Mouse (Mus musculus) myocyte (in vitro differentiated cells): ENCODE results near the gene Igf1r. TPM values are rescaled to one million over a fixed set of nuclear protein-coding genes. Genes with fewer than 3 reads are reported as not detected.

Experiments
- H3K27me3 ChIP-seq: one replicate; pipeline ENCODE4 v1.6.1; 2011; ENCODE audit not compliant: control insufficient read depth, insufficient read depth, insufficient read length
- H3K36me3 ChIP-seq: one replicate; pipeline ENCODE4 v1.6.1; 2011; ENCODE audit not compliant: control insufficient read depth, insufficient read depth
- H3K4me2 ChIP-seq: one replicate; pipeline ENCODE4 v1.6.1; 2011; ENCODE audit warnings: low read depth, control low read depth
- H3K4me3 ChIP-seq: one replicate; pipeline ENCODE4 v1.5.1; 2011; ENCODE audit warnings: mild to moderate bottlenecking, control low read depth, moderate library complexity
- H3K79me2 ChIP-seq: one replicate; pipeline ENCODE4 v1.6.1; 2011; ENCODE audit not compliant: control insufficient read depth, insufficient read depth
- H3ac ChIP-seq: one replicate; pipeline ENCODE4 v1.6.1; 2011; ENCODE audit not compliant: control insufficient read depth, insufficient read length
- CEBPB ChIP-seq: IDR thresholded peaks from 2 replicates; pipeline ENCODE4 v1.6.1; 2011; ENCODE audit warnings: mild to moderate bottlenecking, moderate library complexity; ENCODE audit not compliant: poor library complexity, insufficient read depth, severe bottlenecking
- E2F4 ChIP-seq: IDR thresholded peaks from one replicate; pipeline ENCODE4 v1.6.1; 2011; ENCODE audit warnings: mild to moderate bottlenecking, control low read depth, moderate library complexity; ENCODE audit not compliant: insufficient read depth
- MAX ChIP-seq: IDR thresholded peaks from one replicate; pipeline ENCODE4 v1.6.1; 2011; ENCODE audit warnings: low read depth, mild to moderate bottlenecking, control low read depth
- MYOD1 ChIP-seq, 3 experiments: IDR thresholded peaks; one replicate each; pipeline ENCODE4 v1.6.1; 2011; ENCODE audit warnings: control low read depth in 2 of 3, low read depth in 2 of 3, mild to moderate bottlenecking in 2 of 3, moderate library complexity in 1 of 3; ENCODE audit not compliant: insufficient read length in 2 of 3, control insufficient read depth in 1 of 3
- MYOG ChIP-seq, 3 experiments: IDR thresholded peaks; one replicate each; pipeline ENCODE4 v1.6.1; 2011; ENCODE audit warnings: control low read depth in 2 of 3, low read depth in 2 of 3, mild to moderate bottlenecking in 2 of 3; ENCODE audit not compliant: insufficient read length in 2 of 3, control insufficient read depth in 1 of 3, insufficient read depth in 1 of 3
- POLR2A ChIP-seq: IDR thresholded peaks from one replicate; pipeline ENCODE4 v1.6.1; 2011; ENCODE audit warnings: low read depth, mild to moderate bottlenecking, control low read depth, moderate library complexity; ENCODE audit not compliant: insufficient read length
- POLR2AphosphoS2 ChIP-seq: IDR thresholded peaks from one replicate; pipeline ENCODE4 v1.6.1; 2011; ENCODE audit warnings: low read depth, control low read depth; ENCODE audit not compliant: insufficient read length
- REST ChIP-seq: IDR thresholded peaks from one replicate; pipeline ENCODE4 v1.6.1; 2011; ENCODE audit warnings: mild to moderate bottlenecking, control low read depth, moderate library complexity; ENCODE audit not compliant: insufficient read depth, insufficient read length
- SRF ChIP-seq: IDR thresholded peaks from one replicate; pipeline ENCODE4 v1.6.1; 2011; ENCODE audit warnings: low read depth; ENCODE audit not compliant: control insufficient read depth, insufficient read length
- TCF12 ChIP-seq: IDR thresholded peaks from one replicate; pipeline ENCODE4 v1.6.1; 2011; ENCODE audit warnings: mild to moderate bottlenecking, control low read depth; ENCODE audit not compliant: poor library complexity, insufficient read depth, severe bottlenecking
- TCF3 ChIP-seq: IDR thresholded peaks from one replicate; pipeline ENCODE4 v1.6.1; 2011; ENCODE audit warnings: low read depth, control low read depth; ENCODE audit not compliant: insufficient read length
- USF1 ChIP-seq: IDR thresholded peaks from one replicate; pipeline ENCODE4 v1.6.1; 2011; ENCODE audit warnings: low read depth, mild to moderate bottlenecking, control low read depth, moderate library complexity
- polyA plus RNA-seq: library from polyadenylated mRNA; unstranded; fragments of >200 nt; fragmentation: generic; extraction: Trizol; gene quantifications from one replicate; pipeline ENCODE4 v1.2.1, GENCODE M21; 2012; ENCODE audit warnings: missing spikeins

Igf1r gene
- polyA plus RNA-seq, 1 experiment, result 7.9 TPM

DNA sequence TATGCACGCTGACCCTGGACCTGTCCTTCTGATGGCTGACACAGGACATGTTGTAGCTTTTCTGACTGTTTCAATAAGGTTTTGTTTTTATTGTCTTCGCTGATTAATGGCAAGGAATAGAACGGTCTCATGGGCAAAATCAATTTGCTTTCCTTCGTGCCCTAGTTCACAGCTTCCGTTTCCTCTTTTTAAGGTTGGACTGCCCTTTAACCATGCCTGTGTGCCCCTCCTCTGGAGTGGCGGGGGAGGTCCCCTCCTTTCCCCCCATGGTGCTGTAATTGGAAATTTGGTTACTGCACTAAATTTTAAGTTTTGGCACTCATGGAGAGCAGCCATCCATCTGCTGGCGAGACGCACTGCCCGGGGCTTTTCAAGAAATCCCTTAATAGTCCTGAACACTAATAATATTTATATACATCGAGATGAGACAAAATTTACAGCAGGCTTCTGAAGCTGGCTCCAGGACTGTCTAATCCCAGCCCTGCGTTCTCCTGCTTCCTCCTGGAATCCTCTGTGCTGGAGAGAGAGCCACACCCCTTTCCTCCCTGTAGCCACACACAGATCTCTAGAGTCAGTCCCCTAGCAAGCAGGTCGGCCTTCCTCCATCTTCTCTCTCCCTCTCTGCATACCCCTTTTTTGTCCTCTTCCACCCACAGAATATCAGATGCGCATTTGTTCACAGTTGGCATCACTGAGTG is 207.6 kb downstream of the Igf1r start:
- peaks cover 43% of the 10 kb centered on the region for H3K79me2 ChIP-seq
- no peaks in the 10 kb centered on the region for H3K36me3 ChIP-seq
- H3K4me3 ChIP-seq, result no peak overlapping the region
- H3ac ChIP-seq, result no peak overlapping the region
- TF ChIP-seq CEBPB (no peak), POLR2A (no peak), TCF3 (no peak), POLR2AphosphoS2 (no peak), TCF12 (no peak), MYOG (IDR thresholded peaks at IDR 0.05; ENCODE audit: control insufficient read depth in 1 of 3, insufficient read depth in 1 of 3, insufficient read length in 2 of 3, low read depth in 2 of 3) (no peak), E2F4 (no peak), MYOD1 (IDR thresholded peaks at IDR 0.05; ENCODE audit: control insufficient read depth in 1 of 3, insufficient read length in 2 of 3, low read depth in 2 of 3) (no peak), SRF (no peak), REST (no peak), USF1 (no peak), MAX (no peak)
- H3K4me2 ChIP-seq, result no peak overlapping the region
- H3K27me3 ChIP-seq, result no peaks in the 10 kb centered on the region

DNA sequence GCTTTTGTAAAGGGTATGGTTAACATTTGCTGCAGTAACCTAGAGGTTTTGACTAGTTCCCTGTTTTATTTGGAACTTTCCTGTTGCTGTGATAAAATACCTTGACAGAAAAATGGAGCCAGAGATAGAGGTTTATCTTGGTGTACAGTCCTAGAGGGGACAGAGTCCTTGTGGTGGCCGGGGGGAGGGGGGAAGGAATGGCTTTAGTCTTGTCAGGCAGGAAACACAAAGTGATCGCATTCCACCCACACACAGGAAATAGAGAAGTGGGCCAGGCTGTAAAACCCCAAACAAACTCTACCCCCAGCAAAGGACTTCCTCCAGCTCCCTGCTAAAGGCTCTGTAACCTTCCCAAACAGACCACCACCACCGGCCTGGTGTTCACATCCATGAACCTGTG is 211.4 kb downstream of the Igf1r start:
- no peak for TF ChIP-seq REST
- no peak for TF ChIP-seq TCF3
- TF ChIP-seq SRF, result no peak
- TF ChIP-seq E2F4, result no peak
- no peak for TF ChIP-seq USF1
- no peak for TF ChIP-seq MYOG (IDR thresholded peaks at IDR 0.05; ENCODE audit: control insufficient read depth in 1 of 3, insufficient read depth in 1 of 3, insufficient read length in 2 of 3, low read depth in 2 of 3)
- TF ChIP-seq MYOD1 (IDR thresholded peaks at IDR 0.05; ENCODE audit: control insufficient read depth in 1 of 3, insufficient read length in 2 of 3, low read depth in 2 of 3), result no peak
- no peak for TF ChIP-seq POLR2AphosphoS2
- TF ChIP-seq CEBPB, result no peak
- TF ChIP-seq POLR2A, result no peak
- no peak for TF ChIP-seq TCF12
- no peak for TF ChIP-seq MAX
- no peak overlapping the region for H3K4me2 ChIP-seq
- no peak overlapping the region for H3ac ChIP-seq
- no peaks in the 10 kb centered on the region for H3K27me3 ChIP-seq
- H3K79me2 ChIP-seq, result peaks cover 23% of the 10 kb centered on the region
- H3K36me3 ChIP-seq, result no peaks in the 10 kb centered on the region
- H3K4me3 ChIP-seq, result no peak overlapping the region

DNA sequence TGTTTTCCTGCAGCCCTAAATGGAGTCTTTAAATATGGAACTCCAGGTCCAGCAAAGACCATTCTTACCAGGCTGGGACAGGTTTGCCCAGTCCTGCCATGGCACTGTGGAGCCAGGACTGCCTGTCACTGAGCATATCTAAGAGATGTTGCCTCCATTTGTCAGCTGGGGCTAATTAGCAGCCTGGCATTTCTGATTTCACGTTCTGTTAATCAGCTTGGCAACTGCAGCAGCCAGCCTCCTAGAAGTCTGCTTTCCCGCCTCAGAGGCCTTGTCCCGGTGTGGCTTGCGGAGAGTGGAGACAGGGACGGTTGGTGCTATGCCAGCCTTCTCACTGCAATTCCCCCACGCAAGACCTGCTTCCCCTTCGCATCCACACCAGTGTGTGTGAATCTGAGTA is 220.1 kb downstream of the Igf1r start:
- no peaks in the 10 kb centered on the region for H3K27me3 ChIP-seq
- no peak overlapping the region for H3K4me2 ChIP-seq
- no peak for TF ChIP-seq POLR2AphosphoS2
- TF ChIP-seq TCF12, result no peak
- TF ChIP-seq E2F4, result no peak
- no peak for TF ChIP-seq TCF3
- no peak for TF ChIP-seq MYOG (IDR thresholded peaks at IDR 0.05; ENCODE audit: control insufficient read depth in 1 of 3, insufficient read depth in 1 of 3, insufficient read length in 2 of 3, low read depth in 2 of 3)
- TF ChIP-seq MAX, result no peak
- TF ChIP-seq USF1, result no peak
- TF ChIP-seq MYOD1 (IDR thresholded peaks at IDR 0.05; ENCODE audit: control insufficient read depth in 1 of 3, insufficient read length in 2 of 3, low read depth in 2 of 3), result no peak
- H3K79me2 ChIP-seq, result no peaks in the 10 kb centered on the region
- no peak overlapping the region for H3ac ChIP-seq
- H3K36me3 ChIP-seq, result peaks cover 16% of the 10 kb centered on the region
- H3K4me3 ChIP-seq, result no peak overlapping the region

DNA sequence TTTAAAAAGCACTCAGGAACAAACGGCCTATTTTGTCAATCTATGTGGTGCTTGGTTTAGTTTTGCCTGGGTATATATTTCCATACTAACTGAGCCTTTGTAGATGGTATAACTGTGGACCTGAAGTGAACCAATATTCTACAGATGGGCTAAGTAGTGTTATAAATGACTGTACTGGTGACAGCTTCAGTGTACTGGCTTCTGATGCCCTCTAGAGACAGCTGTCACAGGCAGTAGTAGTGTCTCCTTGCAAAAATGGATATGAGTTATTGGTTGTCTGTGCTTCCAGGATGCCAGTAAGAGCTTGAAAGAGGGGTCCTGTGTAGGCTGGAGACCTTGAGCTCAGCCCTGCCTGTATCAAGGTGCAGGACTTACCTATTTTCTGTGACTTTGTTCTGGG is 227.0 kb downstream of the Igf1r start:
- Histone ChIP-seq H3K36me3 (peaks cover 7% of the 10 kb centered on the region), H3K4me2 (no peak overlapping the region), H3K4me3 (no peak overlapping the region), H3ac (no peak overlapping the region), H3K27me3 (no peaks in the 10 kb centered on the region), H3K79me2 (no peaks in the 10 kb centered on the region)
- TF ChIP-seq TCF3, result no peak

DNA sequence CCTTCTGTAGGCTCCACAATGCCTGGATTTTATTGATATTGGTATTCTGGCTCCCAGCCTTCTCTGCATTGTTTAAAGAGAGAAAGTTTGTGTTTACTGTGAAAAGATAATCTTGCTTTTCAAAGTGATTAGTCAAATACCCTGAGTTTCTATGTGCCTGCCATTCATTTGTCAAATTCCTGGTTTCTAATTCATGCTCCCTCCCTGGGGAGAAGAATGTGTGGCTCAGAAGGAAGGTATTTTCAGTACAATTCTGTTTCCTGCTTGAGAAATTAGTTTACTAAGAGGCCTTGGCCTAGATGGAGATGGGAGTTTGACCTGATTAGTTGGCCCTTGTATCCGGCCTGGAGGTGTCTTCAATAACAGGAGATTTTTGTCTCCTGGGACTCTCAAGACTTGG is 228.5 kb downstream of the Igf1r start:
- Histone ChIP-seq H3K79me2 (no peaks in the 10 kb centered on the region), H3K36me3 (peaks cover 7% of the 10 kb centered on the region), H3K27me3 (no peaks in the 10 kb centered on the region), H3ac (no peak overlapping the region), H3K4me3 (no peak overlapping the region), H3K4me2 (no peak overlapping the region)
- TF ChIP-seq REST (no peak), POLR2A (no peak), CEBPB (no peak), POLR2AphosphoS2 (no peak), E2F4 (no peak), MAX (no peak), SRF (no peak), TCF3 (no peak)
